Mouse (Mus musculus) embryonic fibroblast, embryonic 13.5 days (primary cell): ENCODE measurements around the gene Dusp22.

Source experiments
- CTCF ChIP-seq: IDR thresholded peaks from 2 replicates; pipeline ENCODE4 v1.5.1; 2011; ENCODE audit warnings: mild to moderate bottlenecking, control low read depth, low read length, moderate library complexity, borderline replicate concordance; ENCODE audit not compliant: insufficient read depth
- POLR2A ChIP-seq: IDR thresholded peaks from 2 replicates; pipeline ENCODE4 v1.6.1; 2011; ENCODE audit warnings: low read depth, mild to moderate bottlenecking, control low read depth, low read length, moderate library complexity

DNA sequence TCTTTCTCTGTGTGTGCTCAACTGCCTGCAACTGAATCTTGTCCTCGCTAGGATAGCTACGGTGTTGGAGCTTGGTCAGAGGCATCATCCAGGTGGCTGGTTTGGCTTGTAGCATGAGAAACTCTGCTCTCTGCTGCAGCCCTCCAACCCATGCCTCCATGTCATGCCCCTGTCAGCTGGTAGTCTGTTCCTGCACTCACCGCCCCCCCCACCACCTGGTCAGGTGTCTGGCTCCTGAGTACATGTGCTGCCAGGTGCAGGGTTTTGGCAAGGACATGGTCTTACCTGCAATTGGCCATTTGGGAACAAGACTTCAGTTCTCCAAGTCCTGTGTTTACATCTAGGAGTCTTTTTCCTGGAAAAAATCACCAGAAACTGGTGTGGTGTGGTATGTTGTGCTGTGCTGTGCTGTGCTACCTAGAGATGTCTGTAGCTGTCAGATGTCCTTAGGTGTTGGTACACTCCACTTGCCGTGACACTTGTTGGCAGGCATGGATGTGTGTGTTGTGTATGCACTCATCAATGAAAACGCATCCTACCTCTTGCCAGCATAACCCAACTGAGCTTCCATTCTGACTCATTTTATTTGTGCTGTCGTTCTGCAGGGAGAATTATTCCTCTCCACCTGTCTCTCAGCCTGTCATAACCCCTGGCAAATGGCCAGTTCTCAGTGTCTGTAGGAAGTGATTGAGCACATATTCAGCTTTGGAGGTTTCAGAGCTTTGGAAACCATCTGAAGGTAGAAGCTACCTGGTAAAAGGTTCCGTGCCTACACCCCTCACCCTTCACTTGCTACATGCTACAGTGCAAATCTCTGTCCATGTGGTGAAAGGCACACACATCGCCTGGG is 44.7 kb downstream of the Dusp22 start:
- no peak for TF ChIP-seq CTCF
- TF ChIP-seq POLR2A, result no peak
